23 mouse cellular contexts compared by ENCODE assay signal in genomic region chr13:46355306-46355705, GRCm38 (mm10).
DNase-seq lines count a peak whose midpoint lies in the region; ATAC-seq and TF ChIP-seq lines count a peak whose summit lies in the region.
"Had no signal": no experiment of that assay in that cellular context is flagged by ENCODE, and none has a peak within 500 bp of the region (broad histone marks: within the 10 kb centered on the region; RNA-seq: fewer than 3 reads in every experiment).

No protein-coding gene starts in this region.

- no peak overlapping the region for H3K4me3 ChIP-seq in forebrain, embryonic 14.5 days (ENCODE audit: low read depth, low read length)
- no peak overlapping the region for H3K4me3 ChIP-seq in forebrain, embryonic 12.5 days (replicated peaks)
- no peak overlapping the region for H3K4me3 ChIP-seq in forebrain, postnatal 0 days (ENCODE audit: low read depth, low read length)
- H3K4me3 ChIP-seq in forebrain, embryonic 10.5 days, result no peak overlapping the region
- H3K4me3 ChIP-seq: embryonic facial prominence, embryonic 10.5 days; embryonic facial prominence, embryonic 12.5 days; forebrain, embryonic 13.5 days had no signal

- ATAC-seq in forebrain, embryonic 14.5 days, result no peak
- no peak for ATAC-seq in forebrain, embryonic 12.5 days (ENCODE audit: low FRiP score)
- ATAC-seq in forebrain, postnatal 0 days, result no peak
- ATAC-seq: CD4-positive, CD25-positive, alpha-beta regulatory T cell, adult 4 months; forebrain, embryonic 13.5 days had no signal

- WGBS in forebrain, embryonic 14.5 days, result 46% methylated on average over 3 of the region's 3 CpGs
- 54% methylated on average over 3 of the region's 3 CpGs for WGBS in forebrain, embryonic 12.5 days
- 33% methylated on average over 3 of the region's 3 CpGs for WGBS in forebrain, postnatal 0 days
- WGBS in forebrain, embryonic 10.5 days, result 74% methylated on average over 3 of the region's 3 CpGs

- no peak overlapping the region for H3K9ac ChIP-seq in forebrain, embryonic 14.5 days (ENCODE audit: low read length)
- H3K9ac ChIP-seq in forebrain, embryonic 12.5 days, result no peak overlapping the region
- H3K9ac ChIP-seq in forebrain, postnatal 0 days, result no peak overlapping the region
- H3K9ac ChIP-seq: embryonic facial prominence, embryonic 12.5 days; forebrain, embryonic 13.5 days had no signal

- peak; percentile 50 for DNase-seq in forebrain, embryonic 14.5 days (ENCODE audit: low spot score)
- peak; percentile 23 for DNase-seq in forebrain, postnatal 0 days
- no peak for DNase-seq in forebrain, embryonic 10.5 days (ENCODE audit: extremely low spot score, low spot score)
- DNase-seq in retina, postnatal 1 day, result peak; percentile 58
- no peak for DNase-seq in retina, embryonic 14.5 days (ENCODE audit: low spot score)
- DNase-seq in retina, postnatal 7 days (ENCODE audit: low read depth, low spot score), result peak; percentile 27
- no peak for DNase-seq in gastrocnemius, adult 8-10 months (ENCODE audit: low spot score in 2 of 2)
- DNase-seq: adrenal gland, adult 2 months; adrenal gland, postnatal 10 days; adrenal gland, postnatal 25 days; B cell, adult 2 months; cerebellum, adult 11-12 months; cerebellum, adult 2 months; cerebellum, adult 9-10 months; cerebellum, postnatal 10 days; cerebellum, postnatal 25 days had no signal

- no peak overlapping the region for H3K4me2 ChIP-seq in forebrain, embryonic 14.5 days (ENCODE audit: low read length)
- no peak overlapping the region for H3K4me2 ChIP-seq in forebrain, embryonic 12.5 days
- no peak overlapping the region for H3K4me2 ChIP-seq in forebrain, postnatal 0 days (ENCODE audit: low read depth)
- H3K4me2 ChIP-seq: embryonic facial prominence, embryonic 12.5 days; forebrain, embryonic 13.5 days had no signal

- TF ChIP-seq CTCF in forebrain, postnatal 0 days (IDR thresholded peaks at IDR 0.05; ENCODE audit: low read depth), result no peak

- H3K4me1 ChIP-seq in forebrain, embryonic 14.5 days (ENCODE audit: control insufficient read depth, insufficient read depth, low read length), result peaks cover 4% of the 10 kb centered on the region
- H3K4me1 ChIP-seq in forebrain, embryonic 12.5 days, result peaks cover 9% of the 10 kb centered on the region; the same call in 1 of the 2 replicates
- H3K4me1 ChIP-seq in forebrain, postnatal 0 days (ENCODE audit: insufficient read depth), result no peaks in the 10 kb centered on the region
- peaks cover 16% of the 10 kb centered on the region for H3K4me1 ChIP-seq in forebrain, embryonic 10.5 days
- H3K4me1 ChIP-seq: embryonic facial prominence, embryonic 10.5 days; embryonic facial prominence, embryonic 12.5 days had no signal

- H3K27me3 ChIP-seq in forebrain, embryonic 14.5 days (replicated peaks; ENCODE audit: control insufficient read depth, insufficient read depth, low read length), result no peaks in the 10 kb centered on the region
- no peaks in the 10 kb centered on the region for H3K27me3 ChIP-seq in forebrain, embryonic 12.5 days
- no peaks in the 10 kb centered on the region for H3K27me3 ChIP-seq in forebrain, postnatal 0 days (ENCODE audit: insufficient read depth, low read length)
- no peaks in the 10 kb centered on the region for H3K27me3 ChIP-seq in forebrain, embryonic 10.5 days (ENCODE audit: poor library complexity, severe bottlenecking)
- H3K27me3 ChIP-seq: CH12.LX; embryonic facial prominence, embryonic 12.5 days; forebrain, embryonic 13.5 days had no signal

- H3K36me3 ChIP-seq in forebrain, embryonic 14.5 days (ENCODE audit: control insufficient read depth, insufficient read depth, low read length), result no peaks in the 10 kb centered on the region
- H3K36me3 ChIP-seq in forebrain, embryonic 12.5 days (replicated peaks), result no peaks in the 10 kb centered on the region
- no peaks in the 10 kb centered on the region for H3K36me3 ChIP-seq in forebrain, postnatal 0 days (ENCODE audit: insufficient read depth)
- H3K36me3 ChIP-seq in forebrain, embryonic 10.5 days (replicated peaks), result no peaks in the 10 kb centered on the region
- H3K36me3 ChIP-seq: embryonic facial prominence, embryonic 10.5 days; embryonic facial prominence, embryonic 12.5 days; G1E had no signal

- no peaks in the 10 kb centered on the region for H3K9me3 ChIP-seq in forebrain, embryonic 14.5 days (replicated peaks; ENCODE audit: control insufficient read depth, low read length)
- H3K9me3 ChIP-seq in forebrain, embryonic 12.5 days, result no peaks in the 10 kb centered on the region
- no peaks in the 10 kb centered on the region for H3K9me3 ChIP-seq in forebrain, postnatal 0 days (ENCODE audit: low read length)
- no peaks in the 10 kb centered on the region for H3K9me3 ChIP-seq in forebrain, embryonic 10.5 days
- H3K9me3 ChIP-seq: embryonic facial prominence, embryonic 10.5 days; embryonic facial prominence, embryonic 12.5 days; forebrain, embryonic 13.5 days; G1E had no signal

- H3K27ac ChIP-seq in forebrain, embryonic 14.5 days (ENCODE audit: low read depth, low read length), result no peak overlapping the region
- no peak overlapping the region for H3K27ac ChIP-seq in forebrain, embryonic 12.5 days
- no peak overlapping the region for H3K27ac ChIP-seq in forebrain, postnatal 0 days (ENCODE audit: low read depth, low read length)
- no peak overlapping the region for H3K27ac ChIP-seq in forebrain, embryonic 10.5 days
- H3K27ac ChIP-seq: embryonic facial prominence, embryonic 10.5 days; embryonic facial prominence, embryonic 12.5 days; forebrain, embryonic 13.5 days had no signal

Comparison
In these comparisons a context has a peak if more than half of its experiments do, and no peak if none do; other contexts are left out.
1. DNase-seq: peak in forebrain, embryonic 14.5 days (single experiment), forebrain, postnatal 0 days (single experiment), retina, postnatal 1 day (single experiment) and retina, postnatal 7 days (single experiment); none in forebrain, embryonic 10.5 days (single experiment), retina, embryonic 14.5 days (single experiment) and gastrocnemius, adult 8-10 months (0 of 2).